Mouse (Mus musculus) hindbrain, embryonic 16.5 days (tissue): Measurements from ENCODE around the gene Syne1. TPM values are rescaled to one million over a fixed set of nuclear protein-coding genes. Genes with fewer than 3 reads are reported as not detected.

Experiments
- ATAC-seq: fragments of 200-750 bp; cut with Nextera tagmentation; 2 replicates; pipeline ENCODE4 v1.8.0; 2017; ENCODE audit warnings: moderate TSS enrichment, moderate library complexity
- H3K27ac ChIP-seq: fragments of 300-500 bp; sonication (generic); 2 replicates; pipeline ENCODE4 v1.5.1; 2014; ENCODE audit warnings: low read depth, mild to moderate bottlenecking, control low read depth, low read length, moderate library complexity
- H3K27me3 ChIP-seq: fragments of 300-500 bp; sonication (generic); replicated peaks from 2 replicates; pipeline ENCODE4 v1.6.1; 2014; ENCODE audit warnings: low read length; ENCODE audit not compliant: control insufficient read depth, insufficient read depth
- H3K36me3 ChIP-seq: fragments of 300-500 bp; sonication (generic); 2 replicates; pipeline ENCODE4 v1.6.1; 2014; ENCODE audit warnings: mild to moderate bottlenecking, low read length, moderate library complexity, mixed read lengths; ENCODE audit not compliant: control insufficient read depth, insufficient read depth
- H3K4me1 ChIP-seq: fragments of 300-500 bp; sonication (generic); 2 replicates; pipeline ENCODE4 v1.6.1; 2014; ENCODE audit warnings: low read depth, low read length; ENCODE audit not compliant: control insufficient read depth, insufficient read depth
- H3K4me2 ChIP-seq: fragments of 300-500 bp; sonication (generic); 2 replicates; pipeline ENCODE4 v1.6.1; 2014; ENCODE audit warnings: mild to moderate bottlenecking, low read length, control low read depth, moderate library complexity
- H3K4me3 ChIP-seq: fragments of 300-500 bp; sonication (generic); 2 replicates; pipeline ENCODE4 v1.5.1; 2014; ENCODE audit warnings: mild to moderate bottlenecking, low read length, control low read depth, moderate library complexity
- H3K9ac ChIP-seq: fragments of 300-500 bp; sonication (generic); 2 replicates; pipeline ENCODE4 v1.6.1; 2014; ENCODE audit warnings: low read depth, mild to moderate bottlenecking, control low read depth, low read length, moderate library complexity
- H3K9me3 ChIP-seq: fragments of 300-500 bp; sonication (generic); 2 replicates; pipeline ENCODE4 v1.6.1; 2014; ENCODE audit warnings: mild to moderate bottlenecking, low read length, moderate library complexity; ENCODE audit not compliant: control insufficient read depth
- WGBS: fragments of 180-500 bp; shearing (Covaris S2); extraction: QIAGEN DNeasy Blood & Tissue Kit; methylation state at CpG from one replicate; pipeline ENCODE4 v1.1.7; 2014; 5-methylcytosine and 5-hydroxymethylcytosine counted together
- polyA plus RNA-seq: library from polyadenylated mRNA; unstranded; fragments of >200 nt; fragmentation: Nextera tagmentation; extraction: Ambion mirVana; gene quantifications from 2 replicates; pipeline ENCODE4 v1.2.1, GENCODE M21; 2015

The Syne1 gene
- polyA plus RNA-seq, 1 experiment from 2014 or later: 18.7 TPM

DNA sequence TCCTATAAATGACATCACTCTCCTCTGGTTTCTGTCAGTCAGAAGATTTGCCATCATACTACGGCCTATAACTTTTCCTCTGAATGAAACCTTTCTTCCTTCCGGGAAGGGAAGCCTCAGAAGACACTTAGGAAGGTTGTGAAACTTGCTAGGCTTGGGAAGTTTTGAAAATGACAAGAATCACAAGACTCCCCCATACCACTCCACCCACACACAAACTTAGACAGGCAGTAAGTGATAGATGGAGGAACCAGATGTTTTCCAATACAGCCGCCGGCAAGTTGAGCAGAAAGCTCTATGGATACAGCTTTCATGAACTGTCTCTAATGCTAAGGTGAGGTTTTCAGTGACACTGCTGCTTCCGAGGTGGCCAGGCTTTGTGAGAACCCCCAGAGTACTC is 275.5 kb downstream of the Syne1 start:
- 89% methylated on average over 5 of the region's 5 CpGs for WGBS
- ATAC-seq: no peak
- H3K27ac ChIP-seq: no peak overlapping the region
- no peaks in the 10 kb centered on the region for H3K36me3 ChIP-seq
- no peak overlapping the region for H3K4me2 ChIP-seq
- no peaks in the 10 kb centered on the region for H3K4me1 ChIP-seq
- H3K9ac ChIP-seq: no peak overlapping the region
- no peak overlapping the region for H3K4me3 ChIP-seq
- H3K9me3 ChIP-seq: no peaks in the 10 kb centered on the region
- H3K27me3 ChIP-seq: no peaks in the 10 kb centered on the region

DNA sequence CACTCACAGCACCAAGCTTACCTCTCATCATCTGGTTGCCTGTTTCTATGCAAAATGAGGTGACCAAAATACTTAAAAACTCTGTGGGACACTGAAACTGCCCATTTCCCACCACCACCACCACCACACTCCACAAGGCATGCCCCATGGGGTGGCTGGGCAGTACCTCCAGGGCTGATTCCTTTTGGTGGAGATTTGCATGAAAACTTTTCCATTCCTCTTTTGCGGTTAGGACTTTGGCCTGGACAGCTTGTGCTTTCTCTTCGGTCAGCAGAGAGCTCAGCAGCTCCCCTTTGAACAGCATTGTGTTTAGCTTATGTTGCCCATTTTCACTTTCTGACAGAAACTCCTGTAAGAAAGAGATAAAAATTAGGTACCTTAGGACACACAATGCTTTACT is 280.6 kb downstream of the Syne1 start:
- Histone ChIP-seq H3K9ac (no peak overlapping the region), H3K4me1 (no peaks in the 10 kb centered on the region), H3K27ac (no peak overlapping the region), H3K4me2 (no peak overlapping the region), H3K27me3 (no peaks in the 10 kb centered on the region), H3K36me3 (no peaks in the 10 kb centered on the region), H3K4me3 (no peak overlapping the region), H3K9me3 (no peaks in the 10 kb centered on the region)
- no peak for ATAC-seq
- WGBS: 92% methylated on average over 2 of the region's 2 CpGs

DNA sequence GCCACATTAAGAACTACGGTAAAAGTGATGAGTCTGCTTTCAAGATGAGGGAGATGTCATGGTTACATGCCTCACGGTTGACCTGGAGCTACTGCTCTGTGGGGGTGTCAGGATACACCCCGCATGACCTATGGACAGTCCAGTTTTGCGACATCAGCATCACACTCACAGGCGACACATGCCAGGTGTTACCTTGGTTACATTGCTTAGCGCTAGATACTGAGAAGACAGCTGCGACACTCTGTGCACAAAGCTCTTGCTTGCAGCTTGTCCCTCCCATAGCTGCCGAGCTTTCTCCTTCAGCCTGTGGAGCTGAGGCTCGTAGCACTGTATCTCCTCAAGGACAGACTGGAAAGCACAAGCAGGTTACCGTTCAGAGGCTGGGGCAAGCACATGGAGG is 286.9 kb downstream of the Syne1 start:
- H3K27ac ChIP-seq: no peak overlapping the region
- ATAC-seq: peak; percentile 83
- no peaks in the 10 kb centered on the region for H3K27me3 ChIP-seq
- H3K4me1 ChIP-seq: no peaks in the 10 kb centered on the region
- no peaks in the 10 kb centered on the region for H3K36me3 ChIP-seq
- 39% methylated on average over 10 of the region's 10 CpGs for WGBS
- H3K4me3 ChIP-seq: no peak overlapping the region
- H3K9me3 ChIP-seq: no peaks in the 10 kb centered on the region
- H3K9ac ChIP-seq: no peak overlapping the region
- no peak overlapping the region for H3K4me2 ChIP-seq

GRCm38 (mm10) chr10:5262636-5263035 is 288.6 kb downstream of the Syne1 start:
- no peaks in the 10 kb centered on the region for H3K4me1 ChIP-seq
- no peak for ATAC-seq
- 79% methylated on average over 8 of the region's 8 CpGs for WGBS

GRCm38 (mm10) chr10:5256686-5257085 is 294.6 kb downstream of the Syne1 start:
- no peaks in the 10 kb centered on the region for H3K4me1 ChIP-seq
- no peak overlapping the region for H3K27ac ChIP-seq
- peaks cover 26% of the 10 kb centered on the region for H3K36me3 ChIP-seq
- H3K9me3 ChIP-seq: peaks cover 4% of the 10 kb centered on the region; the same call in 1 of the 2 replicates
- no peak overlapping the region for H3K4me3 ChIP-seq
- no peak overlapping the region for H3K9ac ChIP-seq
- no peak for ATAC-seq
- no peaks in the 10 kb centered on the region for H3K27me3 ChIP-seq
- no peak overlapping the region for H3K4me2 ChIP-seq

More at GRCm38 (mm10) chr10:5262636-5263035, 288.6 kb downstream of the Syne1 start:
- H3K9me3 ChIP-seq: peaks cover 2% of the 10 kb centered on the region; the same call in 1 of the 2 replicates
- H3K27ac ChIP-seq: no peak overlapping the region
- no peak overlapping the region for H3K9ac ChIP-seq
- H3K36me3 ChIP-seq: peaks cover 9% of the 10 kb centered on the region
- no peak overlapping the region for H3K4me3 ChIP-seq
- H3K27me3 ChIP-seq: no peaks in the 10 kb centered on the region
- H3K4me2 ChIP-seq: no peak overlapping the region

DNA sequence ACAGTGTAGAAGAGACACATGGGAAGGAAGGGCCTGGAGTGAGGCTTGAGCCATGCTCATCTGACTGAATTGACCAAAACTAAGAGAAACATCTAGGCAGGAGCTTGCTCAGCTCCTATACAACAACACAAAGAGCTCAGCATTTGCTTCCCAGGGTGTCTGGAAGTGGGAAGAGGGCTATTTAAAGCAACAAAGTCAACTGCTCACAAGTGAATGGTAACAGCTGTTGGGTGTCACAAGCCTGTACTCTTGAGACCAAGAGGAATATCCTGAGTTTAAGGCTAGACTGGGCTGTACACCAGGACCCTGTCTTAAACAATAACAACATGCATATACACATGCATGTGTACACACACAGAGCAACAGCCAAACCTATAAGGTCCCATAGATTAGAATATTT is 297.5 kb downstream of the Syne1 start:
- H3K9me3 ChIP-seq: peaks cover 4% of the 10 kb centered on the region; the same call in 1 of the 2 replicates
- H3K4me1 ChIP-seq: no peaks in the 10 kb centered on the region
- no peak overlapping the region for H3K27ac ChIP-seq
- H3K4me3 ChIP-seq: no peak overlapping the region
- H3K4me2 ChIP-seq: no peak overlapping the region
- H3K9ac ChIP-seq: no peak overlapping the region
- H3K27me3 ChIP-seq: no peaks in the 10 kb centered on the region
- ATAC-seq: no peak
- H3K36me3 ChIP-seq: peaks cover 24% of the 10 kb centered on the region

GRCm38 (mm10) chr10:5250702-5251101 is 300.6 kb downstream of the Syne1 start:
- ATAC-seq: no peak
- Histone ChIP-seq H3K27ac (no peak overlapping the region), H3K4me3 (no peak overlapping the region), H3K27me3 (no peaks in the 10 kb centered on the region), H3K9ac (no peak overlapping the region), H3K36me3 (peaks cover 12% of the 10 kb centered on the region), H3K4me1 (no peaks in the 10 kb centered on the region), H3K4me2 (no peak overlapping the region), H3K9me3 (no peaks in the 10 kb centered on the region)
- 69% methylated on average over 10 of the region's 10 CpGs for WGBS

GRCm38 (mm10) chr10:5239680-5240079 is 311.6 kb downstream of the Syne1 start:
- H3K4me1 ChIP-seq: no peaks in the 10 kb centered on the region
- no peak overlapping the region for H3K4me3 ChIP-seq
- WGBS: 37% methylated on average over 4 of the region's 4 CpGs
- no peaks in the 10 kb centered on the region for H3K36me3 ChIP-seq
- no peaks in the 10 kb centered on the region for H3K9me3 ChIP-seq
- H3K9ac ChIP-seq: no peak overlapping the region
- ATAC-seq: peak; percentile 45; the same call in 1 of the 2 replicates
- H3K27me3 ChIP-seq: no peaks in the 10 kb centered on the region
- no peak overlapping the region for H3K27ac ChIP-seq
- H3K4me2 ChIP-seq: no peak overlapping the region

DNA sequence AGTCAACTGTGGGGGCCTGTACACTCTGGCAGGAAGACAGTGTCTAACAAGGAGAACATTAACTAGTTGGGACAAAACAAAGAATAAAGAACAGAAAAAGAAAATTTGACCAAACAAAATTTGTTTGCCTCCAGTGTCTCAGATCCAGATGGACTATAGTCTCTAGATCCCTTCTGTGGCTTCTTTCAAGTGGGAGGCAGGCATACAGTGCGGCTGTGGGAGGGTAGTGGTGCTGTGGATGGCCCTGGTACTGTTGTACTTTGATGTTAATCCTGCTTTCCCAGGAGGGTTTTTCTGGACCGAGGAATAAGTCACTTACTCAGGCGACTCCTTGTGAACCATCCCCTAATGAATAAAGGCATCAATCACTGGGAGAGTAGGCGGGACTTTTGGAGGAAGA is 314.4 kb downstream of the Syne1 start:
- Histone ChIP-seq H3K4me1 (no peaks in the 10 kb centered on the region), H3K27me3 (no peaks in the 10 kb centered on the region), H3K9ac (no peak overlapping the region), H3K9me3 (no peaks in the 10 kb centered on the region), H3K27ac (no peak overlapping the region), H3K4me3 (no peak overlapping the region), H3K4me2 (no peak overlapping the region), H3K36me3 (no peaks in the 10 kb centered on the region)
- 35% methylated on average over 4 of the region's 4 CpGs for WGBS
- no peak for ATAC-seq

DNA sequence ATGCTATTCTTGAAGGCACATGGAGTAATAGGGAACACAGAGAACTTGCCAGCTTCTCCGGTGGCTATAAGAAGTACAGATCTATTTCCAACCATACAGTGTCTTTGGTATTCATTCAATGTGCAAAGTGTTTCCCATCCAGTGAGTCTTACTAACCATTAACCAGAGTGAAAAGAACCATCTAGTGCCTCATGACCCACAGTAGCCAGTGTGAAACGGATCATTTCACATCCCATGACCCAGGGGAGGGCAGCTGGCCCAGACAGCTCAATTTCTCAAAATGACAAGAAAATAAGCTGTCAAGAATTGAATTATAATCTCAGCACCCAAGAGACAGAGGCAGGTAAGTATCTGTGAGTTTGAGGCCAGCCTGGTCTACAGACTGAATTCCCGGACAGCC is 315.1 kb downstream of the Syne1 start:
- H3K27ac ChIP-seq: no peak overlapping the region
- H3K27me3 ChIP-seq: no peaks in the 10 kb centered on the region
- 76% methylated on average over 3 of the region's 3 CpGs for WGBS
- H3K4me1 ChIP-seq: no peaks in the 10 kb centered on the region
- no peaks in the 10 kb centered on the region; the same call in 1 of the 2 replicates for H3K36me3 ChIP-seq
- no peak overlapping the region for H3K9ac ChIP-seq
- no peaks in the 10 kb centered on the region for H3K9me3 ChIP-seq
- no peak overlapping the region for H3K4me2 ChIP-seq
- no peak overlapping the region for H3K4me3 ChIP-seq
- ATAC-seq: no peak
